Mouse (Mus musculus) neural tube, embryonic 11.5 days (tissue): Measurements from ENCODE around the gene Bmp2k. TPM values are rescaled to one million over a fixed set of nuclear protein-coding genes. Genes with fewer than 3 reads are reported as not detected.

Experiments used
- ATAC-seq: fragments of 200-750 bp; cut with Nextera tagmentation; 2 replicates; pipeline ENCODE4 v1.8.0; 2017; ENCODE audit warnings: moderate number of reproducible peaks, mild to moderate bottlenecking, moderate TSS enrichment, moderate library complexity; ENCODE audit not compliant: insufficient read depth, low FRiP score, low TSS enrichment
- DNase-seq: peaks from one replicate; pipeline ENCODE4 v3.0.0-alpha.2; 2015; ENCODE audit warnings: low spot score
- H3K27ac ChIP-seq: fragments of 300-500 bp; sonication (generic); 2 replicates; pipeline ENCODE4 v1.5.1; 2014; ENCODE audit warnings: low read depth, mild to moderate bottlenecking, low read length
- H3K27me3 ChIP-seq: fragments of 300-500 bp; sonication (generic); 2 replicates; pipeline ENCODE4 v1.6.1; 2014; ENCODE audit warnings: mild to moderate bottlenecking, low read length, mixed read lengths; ENCODE audit not compliant: control insufficient read depth, insufficient read depth
- H3K36me3 ChIP-seq: fragments of 300-500 bp; sonication (generic); 2 replicates; pipeline ENCODE4 v1.6.1; 2014; ENCODE audit warnings: mild to moderate bottlenecking, low read length, moderate library complexity, mixed read lengths; ENCODE audit not compliant: control insufficient read depth, insufficient read depth
- H3K4me1 ChIP-seq: fragments of 300-500 bp; sonication (generic); 2 replicates; pipeline ENCODE4 v1.6.1; 2014; ENCODE audit warnings: low read length, mixed read lengths; ENCODE audit not compliant: control insufficient read depth, insufficient read depth
- H3K4me2 ChIP-seq: fragments of 300-500 bp; sonication (generic); 2 replicates; pipeline ENCODE4 v1.6.1; 2014; ENCODE audit warnings: low read depth, mild to moderate bottlenecking, moderate library complexity
- H3K4me3 ChIP-seq: fragments of 300-500 bp; sonication (generic); 2 replicates; pipeline ENCODE4 v1.5.1; 2014; ENCODE audit warnings: low read depth, low read length
- H3K9ac ChIP-seq: fragments of 300-500 bp; sonication (generic); 2 replicates; pipeline ENCODE4 v1.6.1; 2014; ENCODE audit warnings: mild to moderate bottlenecking, low read length
- H3K9me3 ChIP-seq: fragments of 300-500 bp; sonication (generic); 2 replicates; pipeline ENCODE4 v1.6.1; 2016; ENCODE audit warnings: low read length; ENCODE audit not compliant: control insufficient read depth
- WGBS: fragments of 180-500 bp; shearing (Covaris S2); extraction: QIAGEN DNeasy Blood & Tissue Kit; methylation state at CpG from one replicate; pipeline ENCODE4 v1.1.7; 2014; 5-methylcytosine and 5-hydroxymethylcytosine counted together
- polyA plus RNA-seq: library from polyadenylated mRNA; unstranded; fragments of >200 nt; fragmentation: Nextera tagmentation; extraction: Ambion mirVana; gene quantifications from 2 replicates; pipeline ENCODE4 v1.2.1, GENCODE M21; 2014

The Bmp2k gene
- 10.0 and 11.2 TPM in 2 replicates for polyA plus RNA-seq

DNA sequence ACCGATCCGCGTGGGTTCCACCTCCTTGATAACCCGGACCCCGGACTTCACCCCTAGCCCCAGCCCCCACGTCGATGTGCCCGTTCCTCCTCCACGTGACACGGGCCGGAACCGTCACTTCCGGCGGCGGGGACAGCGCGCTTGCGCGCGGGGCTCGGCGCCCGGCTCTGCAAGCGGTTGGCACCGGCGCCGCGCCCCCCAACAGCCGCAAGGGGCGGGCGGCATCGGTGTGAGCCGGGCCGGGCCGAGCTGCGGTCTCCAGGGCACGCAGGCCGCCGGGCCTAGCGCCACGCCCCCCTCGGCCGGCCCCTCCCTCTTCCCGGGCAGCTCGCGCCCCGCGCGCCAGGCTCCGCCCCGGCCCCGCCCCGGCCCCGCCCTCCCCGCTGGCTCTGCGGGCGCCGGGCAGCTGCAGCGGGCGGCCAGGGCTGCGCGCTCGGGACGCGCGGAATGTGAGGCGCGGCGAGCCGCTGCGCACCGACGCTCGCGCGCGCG lies at the start of gene Bmp2k:
TSS of gene Bmp2k (plus strand) at position 380 of the 492 bp plus-strand sequence.
- Histone ChIP-seq H3K27ac (peak within 1 kb of the TSS; percentile 86), H3K4me1 (peaks cover 7% of the 10 kb centered on the region), H3K36me3 (no peaks in the 10 kb centered on the region), H3K4me2 (peak within 1 kb of the TSS; percentile 78), H3K9me3 (no peaks in the 10 kb centered on the region), H3K27me3 (no peaks in the 10 kb centered on the region), H3K4me3 (peak within 1 kb of the TSS; percentile 80), H3K9ac (peak within 1 kb of the TSS; percentile 84)
- ATAC-seq (peak; percentile 98), DNase-seq (peak; percentile 94)
- WGBS = under 1% methylated on average over 43 of the region's 78 CpGs

GRCm38 (mm10) chr5:96948856-96949527 lies 48.5 kb upstream of the Bmp2k start:
- DNase-seq (no peak), ATAC-seq (no peak)
- H3K9me3 ChIP-seq = no peaks in the 10 kb centered on the region
- no peak overlapping the region for H3K4me2 ChIP-seq
- H3K27me3 ChIP-seq = no peaks in the 10 kb centered on the region
- H3K27ac ChIP-seq = no peak overlapping the region
- no peaks in the 10 kb centered on the region for H3K4me1 ChIP-seq
- H3K9ac ChIP-seq = no peak overlapping the region
- WGBS = 81% methylated on average over 13 of the region's 13 CpGs
- H3K4me3 ChIP-seq = no peak overlapping the region
- no peaks in the 10 kb centered on the region for H3K36me3 ChIP-seq

DNA sequence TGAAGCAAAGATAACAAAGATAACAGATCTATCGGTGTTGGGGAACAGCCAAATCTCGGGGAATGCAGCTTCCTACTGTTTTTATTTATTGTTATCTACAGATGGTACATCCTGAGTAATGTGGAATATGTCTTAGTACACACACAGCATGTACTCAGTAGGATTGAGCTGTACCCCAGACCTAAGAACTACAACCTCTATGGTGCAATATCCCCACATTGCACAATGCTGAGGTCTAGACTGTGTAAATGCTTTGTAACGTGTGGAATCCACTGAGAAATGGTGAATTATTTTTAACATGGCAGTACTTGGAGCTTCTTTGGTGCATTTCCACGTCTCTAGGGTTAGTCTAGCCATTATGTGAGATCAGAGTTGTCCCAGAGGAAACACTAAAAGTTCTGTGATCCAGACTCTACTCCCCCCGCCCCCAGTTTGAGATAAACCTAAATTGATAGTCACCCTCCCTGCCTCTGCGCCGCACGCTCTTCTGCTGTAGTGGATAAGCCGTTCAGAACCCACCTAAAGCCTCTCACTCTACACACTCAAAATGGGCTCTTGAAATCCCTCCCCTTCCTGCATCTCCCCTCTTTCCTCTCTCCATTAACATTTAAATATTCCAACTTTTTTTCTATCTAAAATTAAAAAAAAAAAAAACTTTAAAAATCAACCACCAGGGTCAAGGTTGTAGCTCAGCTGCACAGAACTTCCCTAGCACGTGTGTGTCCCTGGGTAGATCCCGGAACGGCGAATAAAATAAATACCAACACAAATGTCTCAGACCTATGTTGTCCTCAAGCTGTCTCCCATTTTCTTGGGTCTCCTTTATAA lies 47.4 kb upstream of the Bmp2k start:
- H3K27me3 ChIP-seq = no peaks in the 10 kb centered on the region
- H3K27ac ChIP-seq = no peak overlapping the region
- H3K4me1 ChIP-seq = no peaks in the 10 kb centered on the region
- no peak for DNase-seq
- no peaks in the 10 kb centered on the region for H3K9me3 ChIP-seq
- H3K4me2 ChIP-seq = no peak overlapping the region
- WGBS = 90% methylated on average over 13 of the region's 13 CpGs
- no peak overlapping the region for H3K4me3 ChIP-seq
- no peak for ATAC-seq
- H3K36me3 ChIP-seq = no peaks in the 10 kb centered on the region
- H3K9ac ChIP-seq = no peak overlapping the region

- DNase-seq = no peak
- WGBS = 82% methylated on average over 10 of the region's 10 CpGs
- Histone ChIP-seq H3K9me3 (no peaks in the 10 kb centered on the region), H3K27me3 (no peaks in the 10 kb centered on the region), H3K9ac (no peak overlapping the region), H3K27ac (no peak overlapping the region), H3K4me2 (no peak overlapping the region), H3K4me3 (no peak overlapping the region), H3K4me1 (no peaks in the 10 kb centered on the region), H3K36me3 (no peaks in the 10 kb centered on the region)
- ATAC-seq = no peak
Observed at GRCm38 (mm10) chr5:96950667-96951492, 46.6 kb upstream of the Bmp2k start.

DNA sequence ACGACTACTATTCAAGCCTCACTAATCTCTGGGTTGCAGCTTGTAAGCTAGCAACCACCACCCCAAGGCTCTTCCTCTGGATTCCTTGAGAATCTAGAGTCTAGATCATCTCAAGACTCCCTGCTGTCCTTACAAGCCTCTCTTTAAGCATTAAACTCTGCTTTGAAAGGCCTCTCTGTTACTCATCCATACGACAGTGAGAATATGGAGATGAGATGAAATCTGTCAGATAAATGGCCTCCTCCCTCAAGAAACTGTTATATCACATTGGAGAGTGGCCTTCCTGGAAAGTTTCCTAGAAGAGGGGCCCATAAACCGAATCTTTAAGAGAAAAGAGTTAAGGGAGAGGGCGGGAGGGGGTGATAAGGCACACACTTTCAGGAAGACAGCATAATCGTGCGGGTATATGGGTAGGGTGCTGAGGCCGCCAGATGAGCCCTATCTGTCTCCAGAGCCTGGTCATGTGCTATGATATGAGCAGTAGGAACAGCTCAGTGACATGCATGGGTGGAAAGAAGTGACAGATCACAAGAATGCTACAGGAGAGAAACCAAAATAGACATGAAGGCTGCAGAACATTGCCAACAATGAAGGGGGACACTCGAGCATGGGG lies 45.9 kb upstream of the Bmp2k start:
- Histone ChIP-seq H3K9me3 (no peaks in the 10 kb centered on the region), H3K4me1 (no peaks in the 10 kb centered on the region), H3K4me3 (no peak overlapping the region), H3K27me3 (no peaks in the 10 kb centered on the region), H3K27ac (no peak overlapping the region), H3K36me3 (no peaks in the 10 kb centered on the region), H3K9ac (no peak overlapping the region), H3K4me2 (no peak overlapping the region)
- ATAC-seq (no peak), DNase-seq (no peak)
- WGBS = 79% methylated on average over 8 of the region's 8 CpGs

- WGBS = 58% methylated on average over 11 of the region's 11 CpGs
- no peak for ATAC-seq
- no peak overlapping the region for H3K27ac ChIP-seq
Observed at GRCm38 (mm10) chr5:96954040-96954439, 43.4 kb upstream of the Bmp2k start.

GRCm38 (mm10) chr5:96954466-96955027 lies 42.9 kb upstream of the Bmp2k start:
- Histone ChIP-seq H3K4me2 (no peak overlapping the region), H3K36me3 (no peaks in the 10 kb centered on the region), H3K4me3 (no peak overlapping the region), H3K9me3 (no peaks in the 10 kb centered on the region), H3K27me3 (no peaks in the 10 kb centered on the region), H3K9ac (no peak overlapping the region), H3K4me1 (no peaks in the 10 kb centered on the region), H3K27ac (no peak overlapping the region)
- ATAC-seq (no peak), DNase-seq (no peak)
- 85% methylated on average over 10 of the region's 10 CpGs for WGBS

More at GRCm38 (mm10) chr5:96954040-96954439, 43.4 kb upstream of the Bmp2k start:
- H3K27me3 ChIP-seq = no peaks in the 10 kb centered on the region
- no peaks in the 10 kb centered on the region for H3K4me1 ChIP-seq
- H3K4me2 ChIP-seq = no peak overlapping the region
- no peak for DNase-seq
- no peaks in the 10 kb centered on the region for H3K9me3 ChIP-seq
- no peaks in the 10 kb centered on the region for H3K36me3 ChIP-seq
- no peak overlapping the region for H3K4me3 ChIP-seq
- no peak overlapping the region for H3K9ac ChIP-seq

DNA sequence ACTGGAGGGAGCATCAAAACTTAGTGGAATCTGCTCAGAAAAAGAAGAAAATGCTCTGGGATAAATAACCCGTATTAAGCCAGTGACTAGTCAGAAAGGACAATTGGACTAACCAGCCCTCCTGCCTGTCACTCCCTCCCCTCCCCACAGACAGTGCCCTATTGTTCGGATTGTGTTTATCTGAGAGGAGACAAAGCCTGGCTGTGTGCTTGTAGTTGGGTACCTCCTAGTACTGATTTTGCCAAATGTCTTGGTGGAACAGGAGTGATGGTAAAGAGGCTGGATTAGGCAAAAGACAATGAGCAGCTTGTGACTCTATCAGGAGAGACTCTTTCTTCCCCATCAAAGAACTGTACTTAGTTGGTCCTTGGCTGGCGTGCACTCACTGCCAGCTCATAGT lies 40.6 kb upstream of the Bmp2k start:
- H3K27ac ChIP-seq = no peak overlapping the region
- WGBS = 44% methylated on average over 3 of the region's 3 CpGs
- no peak overlapping the region for H3K9ac ChIP-seq

More for the DNA sequence above, 40.6 kb upstream of the Bmp2k start:
- Histone ChIP-seq H3K36me3 (no peaks in the 10 kb centered on the region), H3K4me1 (no peaks in the 10 kb centered on the region), H3K27me3 (no peaks in the 10 kb centered on the region), H3K9me3 (no peaks in the 10 kb centered on the region), H3K4me3 (no peak overlapping the region), H3K4me2 (no peak overlapping the region)
- ATAC-seq (no peak), DNase-seq (no peak)
